Mouse (Mus musculus): Measurements from ENCODE around the gene Podn.

GRCm38 (mm10) chr4:108062524-108062923, 33.7 kb downstream of the Podn start:
- no peak for TF ChIP-seq POLR2A (IDR thresholded peaks at IDR 0.05; ENCODE audit: borderline replicate concordance, insufficient read depth, low read length)
- no peak for TF ChIP-seq CTCF (IDR thresholded peaks at IDR 0.05; ENCODE audit: borderline replicate concordance, insufficient read depth, low read depth, low read length)

All from cerebellum, adult 2 months (tissue).